Mouse (Mus musculus) fibroblast of lung, adult 2 months (primary cell): Measurements from ENCODE around the gene Csnk1e.

Experiments used
- DNase-seq: peaks from one replicate; pipeline ENCODE4 v3.0.0-alpha.2; 2011; ENCODE audit warnings: low read depth

Gene Csnk1e

GRCm38 (mm10) chr15:79442961-79443518, 12.3 kb downstream of the Csnk1e start:
- no peak for DNase-seq

DNA sequence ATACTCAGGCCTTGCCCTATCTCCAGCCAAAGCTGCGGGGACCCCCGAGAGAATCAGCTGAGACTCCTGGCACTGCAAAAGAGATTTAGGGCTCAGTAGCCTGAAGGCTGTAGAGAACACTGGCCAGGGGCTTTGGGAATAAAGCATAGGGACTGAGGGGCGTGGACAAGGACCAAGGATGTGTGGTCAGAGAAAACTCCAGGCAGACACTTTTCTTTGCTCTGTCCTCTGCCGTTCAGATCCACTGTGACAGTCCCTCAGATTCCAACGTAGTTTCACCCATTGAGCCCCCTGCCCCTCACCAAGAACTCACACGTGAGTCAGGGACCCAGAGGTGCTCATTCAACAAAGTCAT, 13.1 kb downstream of the Csnk1e start:
- no peak for DNase-seq

DNA sequence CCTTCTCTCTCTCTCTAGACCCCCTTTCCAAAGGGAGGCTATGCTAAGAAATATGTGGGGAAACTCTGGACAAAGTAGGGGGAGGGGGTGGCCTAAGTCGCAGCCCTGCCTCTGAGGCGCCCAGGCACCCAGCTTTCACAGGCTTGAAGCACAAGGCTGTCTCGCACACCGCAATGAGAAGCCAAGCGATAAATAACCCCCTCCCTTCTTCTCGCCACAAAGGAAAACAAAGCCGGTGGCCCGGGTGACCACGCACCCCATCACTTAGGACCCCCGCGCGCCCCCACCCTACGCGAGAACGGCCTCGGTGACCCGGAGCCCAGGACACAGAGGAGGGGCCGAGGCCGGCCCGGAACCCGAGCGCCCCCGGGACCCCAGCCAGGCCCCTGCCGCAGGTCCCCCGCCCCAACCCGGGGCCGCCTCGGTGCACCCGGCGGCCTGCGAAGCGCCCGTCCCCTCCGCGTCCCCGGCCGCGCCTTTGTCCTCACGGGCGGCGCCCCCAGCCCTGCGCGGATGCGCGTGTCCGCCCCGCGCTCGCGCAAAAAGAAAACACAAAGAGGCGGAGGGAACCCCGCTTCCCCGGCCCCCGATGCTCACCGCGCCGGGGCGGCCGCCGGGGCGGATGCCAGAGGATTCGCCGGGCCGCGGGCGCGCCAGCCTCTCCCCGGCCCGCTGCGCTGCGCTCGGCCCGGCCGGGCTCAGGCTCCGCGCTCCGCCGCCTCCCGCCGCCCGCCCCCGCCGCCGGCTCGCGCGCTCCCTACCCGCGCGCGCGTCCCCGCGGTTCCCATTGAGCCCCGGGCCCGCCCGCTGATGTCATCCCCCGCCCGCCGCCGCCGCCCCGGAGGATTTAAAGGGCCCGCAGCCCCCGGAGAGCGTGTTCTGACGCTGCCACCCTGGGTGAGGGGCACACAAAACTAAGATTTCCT, 13.8 kb downstream of the Csnk1e start:
- DNase-seq = no peak

- no peak for DNase-seq
Measured at GRCm38 (mm10) chr15:79440651-79441330, 14.6 kb downstream of the Csnk1e start.

DNA sequence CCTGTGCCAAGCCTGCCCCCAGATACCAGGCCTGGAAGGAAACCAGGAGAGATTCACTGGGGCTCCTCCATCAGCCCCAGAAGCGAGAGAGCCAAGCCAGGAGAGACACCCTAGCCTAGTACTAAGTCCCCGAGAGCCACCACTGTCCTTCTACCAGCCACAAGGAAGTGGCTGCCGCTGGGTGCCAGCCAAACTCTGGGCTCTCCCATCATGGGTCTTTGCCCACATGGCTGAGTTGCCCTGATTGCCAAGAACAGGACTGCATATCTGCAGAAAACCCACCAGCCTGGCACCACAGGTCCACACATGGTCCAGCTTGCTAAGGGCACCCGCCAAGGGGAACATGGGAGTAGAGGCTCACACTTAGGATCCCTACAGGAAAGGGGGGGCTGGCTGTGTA, 15.1 kb downstream of the Csnk1e start:
- no peak for DNase-seq

DNA sequence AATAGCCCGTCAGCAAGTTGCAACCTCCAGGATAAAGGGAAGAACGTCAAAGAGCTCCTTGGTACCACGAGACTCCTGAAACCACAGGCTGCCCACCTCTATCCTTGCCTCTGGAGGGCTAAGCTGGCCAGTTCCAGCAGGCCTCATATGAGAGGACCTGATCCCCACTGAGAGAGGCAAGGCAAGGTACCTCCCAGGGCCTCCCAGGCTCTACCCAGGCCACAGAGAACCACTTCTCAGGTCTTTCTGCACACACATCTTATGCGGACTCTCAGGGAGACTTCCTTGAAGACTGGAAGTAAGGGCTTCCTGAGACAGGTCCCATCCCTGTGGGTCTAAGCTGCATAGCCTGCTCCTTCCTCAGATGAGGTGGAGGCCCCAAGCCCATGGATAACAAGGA, 16.0 kb downstream of the Csnk1e start:
- no peak for DNase-seq

GRCm38 (mm10) chr15:79438816-79439215, 16.6 kb downstream of the Csnk1e start:
- no peak for DNase-seq

- DNase-seq = no peak
Measured at GRCm38 (mm10) chr15:79438209-79438810, 17.1 kb downstream of the Csnk1e start.

DNA sequence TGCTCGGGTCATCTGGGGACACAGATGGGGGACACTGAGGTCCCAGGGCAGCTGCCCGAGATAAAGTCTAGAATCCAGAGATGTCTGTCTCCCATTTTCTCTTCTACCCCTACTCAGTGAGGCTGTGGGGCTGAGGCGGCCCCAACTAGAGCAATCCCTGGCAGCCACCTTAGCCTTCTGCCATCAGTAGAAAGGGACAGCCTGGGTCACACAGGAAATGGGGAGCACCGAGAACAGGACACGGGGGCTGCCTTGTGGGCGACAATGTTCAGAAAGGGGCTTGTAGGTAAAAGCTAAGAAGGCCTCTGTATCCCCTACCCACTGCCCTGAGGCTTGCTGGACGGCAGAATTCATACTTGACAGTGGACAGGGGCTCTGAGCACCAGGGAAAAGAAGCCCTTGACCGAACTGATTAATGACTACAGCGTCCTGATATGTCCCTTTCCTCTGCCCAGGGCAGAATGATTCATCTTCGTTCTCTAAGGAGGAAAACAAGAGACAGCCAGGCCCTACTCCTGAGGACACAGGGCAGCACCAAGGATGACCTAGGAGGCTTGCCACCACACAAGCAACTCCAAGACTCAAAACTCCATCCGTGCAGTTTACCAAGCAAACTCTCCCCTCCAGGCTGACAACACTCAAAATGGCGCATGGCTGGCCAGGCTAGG, 17.7 kb downstream of the Csnk1e start:
- DNase-seq = no peak

- DNase-seq = no peak
Measured at GRCm38 (mm10) chr15:79436481-79436921, 18.9 kb downstream of the Csnk1e start.

GRCm38 (mm10) chr15:79435191-79435671, 20.1 kb downstream of the Csnk1e start:
- no peak for DNase-seq

- DNase-seq = no peak
Measured at GRCm38 (mm10) chr15:79432892-79433291, 22.5 kb downstream of the Csnk1e start.

- DNase-seq = no peak
Measured at GRCm38 (mm10) chr15:79432328-79432727, 23.0 kb downstream of the Csnk1e start.

- no peak for DNase-seq
Measured at GRCm38 (mm10) chr15:79431925-79432324, 23.4 kb downstream of the Csnk1e start.

GRCm38 (mm10) chr15:79430461-79431000, 24.8 kb downstream of the Csnk1e start:
- DNase-seq = no peak

DNA sequence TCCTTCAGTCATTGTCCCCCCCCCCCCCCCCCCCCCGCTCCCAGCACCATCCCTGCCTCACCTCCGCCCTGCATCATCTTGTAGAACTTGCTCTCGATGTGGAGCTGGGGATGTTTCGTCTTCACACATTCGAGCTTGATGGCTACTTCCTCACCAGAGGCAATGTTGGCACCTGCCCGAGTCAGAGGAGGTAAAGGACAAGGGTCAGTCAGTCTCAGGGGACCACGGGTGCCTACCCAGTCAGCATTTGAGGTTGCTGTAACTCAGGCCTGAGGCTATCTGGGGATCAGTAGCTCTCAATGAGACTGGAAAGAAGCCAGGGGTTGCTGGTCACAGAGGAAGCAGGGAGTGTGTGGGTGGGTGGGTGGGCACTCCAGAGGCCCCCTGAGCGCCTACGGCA, 25.4 kb downstream of the Csnk1e start:
- no peak for DNase-seq

DNA sequence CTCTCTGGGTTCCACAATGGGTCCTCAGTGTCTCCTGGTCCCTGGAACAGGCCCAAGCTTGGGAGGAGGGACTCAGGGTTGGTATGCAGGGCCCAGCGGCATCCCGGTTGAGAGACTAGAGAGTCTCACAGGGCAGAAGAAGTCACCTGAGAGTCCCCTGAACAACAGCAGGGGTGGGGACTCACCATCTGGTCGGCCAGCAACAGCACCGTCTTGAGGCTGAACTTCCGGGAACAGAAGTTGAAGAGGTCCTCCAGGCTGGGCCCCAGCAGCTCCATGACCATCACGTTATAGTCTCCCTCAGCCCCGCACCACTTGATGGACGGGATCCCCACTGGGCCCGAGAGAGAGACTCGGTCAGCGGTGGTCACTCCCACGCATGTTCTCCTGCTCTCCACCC, 25.8 kb downstream of the Csnk1e start:
- DNase-seq = no peak

DNA sequence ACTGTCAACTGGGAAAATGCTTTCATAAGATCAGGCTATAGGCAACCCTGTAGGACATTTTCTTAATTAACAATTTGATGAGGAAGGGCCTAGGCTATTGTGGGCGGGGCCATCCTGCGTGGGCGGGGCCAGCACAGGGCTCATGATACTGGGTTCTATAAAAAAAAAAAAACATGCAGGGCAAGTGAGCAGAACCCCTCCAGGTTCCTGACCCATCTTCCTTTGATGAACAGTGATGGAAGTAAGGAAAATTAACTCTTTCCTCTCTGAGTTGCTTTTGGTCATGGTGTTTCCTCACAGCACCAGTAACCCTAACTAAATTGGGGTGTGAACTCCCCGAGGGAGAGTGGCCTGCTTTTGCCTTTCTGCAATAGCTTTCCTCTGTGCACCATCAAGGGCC, 26.8 kb downstream of the Csnk1e start:
- DNase-seq = no peak

DNA sequence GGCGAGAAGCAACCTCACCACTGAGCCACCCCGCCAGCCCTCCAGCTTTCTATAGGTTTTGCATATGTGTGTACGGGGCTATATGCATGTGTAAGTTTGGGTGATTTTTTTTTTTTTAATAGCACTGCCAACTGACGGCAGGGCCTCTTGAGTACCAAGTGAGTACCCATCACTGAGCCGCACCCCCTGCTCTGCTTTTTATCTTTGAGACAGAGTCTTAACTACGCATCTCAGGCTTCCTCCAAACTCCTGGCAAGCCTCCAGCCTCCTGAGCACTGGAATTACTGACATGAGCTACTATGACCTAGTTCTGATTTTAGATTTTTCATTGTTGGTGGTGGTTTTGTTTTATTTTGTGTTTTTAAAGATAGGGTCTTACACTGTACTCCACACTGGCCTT, 27.9 kb downstream of the Csnk1e start:
- DNase-seq = no peak

DNA sequence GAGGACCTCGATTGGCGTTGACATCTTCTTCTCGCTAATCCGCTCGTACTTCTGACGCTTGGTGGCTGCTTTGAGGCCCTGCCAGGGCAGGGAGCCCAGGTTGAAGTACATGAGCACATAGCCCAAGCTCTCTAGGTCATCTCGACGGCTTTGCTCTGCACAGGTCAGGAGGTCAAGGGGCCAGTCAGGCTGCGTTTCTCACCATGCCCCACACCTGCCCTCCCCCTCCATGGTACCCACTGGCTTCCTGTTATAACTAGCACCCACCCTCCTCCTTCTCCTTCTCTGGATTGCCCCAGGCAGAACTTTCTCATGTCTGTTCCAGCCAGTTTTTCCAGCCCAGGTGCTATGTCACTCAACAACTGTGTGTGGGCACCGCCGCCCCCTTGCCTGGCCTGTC, 29.9 kb downstream of the Csnk1e start:
- DNase-seq = no peak

- no peak for DNase-seq
Measured at GRCm38 (mm10) chr15:79424602-79425001, 30.8 kb downstream of the Csnk1e start.
